Mouse (Mus musculus) heart, adult 9 months (tissue): ENCODE measurements around the gene Zfp600.
"Not testable (repeated sequence)": the region's sequence is repeated elsewhere in the genome, so short reads cannot be mapped to it uniquely, and the experiment has no call there.

ENCODE experiments used
- DNase-seq, 2 experiments: peaks; one replicate each; pipeline ENCODE4 v3.0.0; 2022; ENCODE audit warnings: low spot score in 2 of 2

Zfp600 gene

GRCm38 (mm10) chr4:146156524-146156923 is at the start of gene Zfp600:
TSS of gene Zfp600 (plus strand) at chr4:146156824.
- DNase-seq: not testable (repeated sequence)

GRCm38 (mm10) chr4:146162893-146163292 is 6.3 kb downstream of the Zfp600 start:
- not testable (repeated sequence) for DNase-seq

GRCm38 (mm10) chr4:146167202-146167832 is 10.7 kb downstream of the Zfp600 start:
- not testable (repeated sequence) for DNase-seq

- not testable (repeated sequence) for DNase-seq
Observed at GRCm38 (mm10) chr4:146167879-146168532, 11.4 kb downstream of the Zfp600 start.

- DNase-seq: not testable (repeated sequence)
Observed at GRCm38 (mm10) chr4:146168730-146169215, 12.1 kb downstream of the Zfp600 start.

- DNase-seq: peak in 1 of 2 experiments; percentile 19
Observed at GRCm38 (mm10) chr4:146173378-146174226, 17.0 kb downstream of the Zfp600 start.

GRCm38 (mm10) chr4:146204357-146204756 is 47.7 kb downstream of the Zfp600 start:
- not testable (repeated sequence) for DNase-seq

GRCm38 (mm10) chr4:146239252-146240244 is 82.9 kb downstream of the Zfp600 start:
- DNase-seq: not testable (repeated sequence)

GRCm38 (mm10) chr4:146242119-146242518 is 85.5 kb downstream of the Zfp600 start:
- not testable (repeated sequence) for DNase-seq
